Mouse (Mus musculus) lung, adult 18-20 months (tissue): ENCODE results near the gene 4930404N11Rik.

ENCODE experiments used
- DNase-seq, 2 experiments: peaks; one replicate each; pipeline ENCODE4 v3.0.0; 2022; ENCODE audit warnings: mixed read lengths in 2 of 2

Gene 4930404N11Rik

DNA sequence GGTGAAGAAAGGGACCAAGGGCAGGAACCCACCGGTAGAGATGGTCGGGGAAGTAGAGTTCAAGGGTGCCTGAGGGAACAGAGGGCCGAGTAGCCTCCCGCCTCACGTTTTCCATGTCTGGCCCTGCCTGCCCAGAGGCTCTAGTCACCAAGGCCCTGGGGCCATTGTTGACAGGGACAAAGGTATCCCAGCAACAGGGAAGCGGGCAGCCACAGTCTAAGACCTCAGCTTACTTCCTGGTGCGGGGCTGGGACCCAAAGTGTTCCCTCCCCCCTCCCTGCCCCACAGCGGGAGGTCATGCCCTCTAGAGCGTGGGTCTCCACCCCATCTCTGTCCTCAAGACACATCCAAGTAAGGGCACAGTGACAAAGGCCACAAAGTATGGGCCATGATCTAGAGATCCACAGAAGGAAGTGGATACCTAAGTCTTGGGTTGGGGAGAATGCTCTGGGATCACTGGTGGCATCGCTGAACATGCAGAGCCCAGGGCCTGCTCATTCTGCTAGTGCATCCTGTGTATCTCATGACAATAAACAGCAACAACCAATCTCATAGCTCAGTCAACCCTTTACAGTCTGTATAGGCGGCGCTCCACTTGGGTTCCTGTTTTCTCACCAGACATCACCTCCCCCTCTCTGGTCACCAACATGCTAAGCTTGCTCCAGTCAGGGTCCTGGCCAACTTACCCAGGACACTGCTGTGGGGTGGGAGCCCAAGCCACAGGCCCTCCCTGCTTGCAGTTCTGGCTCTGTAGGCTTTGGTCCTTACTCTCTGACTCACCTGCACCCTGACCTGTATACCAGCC is at the start of gene 4930404N11Rik:
Gene 4930404N11Rik, minus strand, starts transcription at position 145 of the 805 bp plus-strand sequence.
- peak; percentile 57 to 65 for DNase-seq

DNA sequence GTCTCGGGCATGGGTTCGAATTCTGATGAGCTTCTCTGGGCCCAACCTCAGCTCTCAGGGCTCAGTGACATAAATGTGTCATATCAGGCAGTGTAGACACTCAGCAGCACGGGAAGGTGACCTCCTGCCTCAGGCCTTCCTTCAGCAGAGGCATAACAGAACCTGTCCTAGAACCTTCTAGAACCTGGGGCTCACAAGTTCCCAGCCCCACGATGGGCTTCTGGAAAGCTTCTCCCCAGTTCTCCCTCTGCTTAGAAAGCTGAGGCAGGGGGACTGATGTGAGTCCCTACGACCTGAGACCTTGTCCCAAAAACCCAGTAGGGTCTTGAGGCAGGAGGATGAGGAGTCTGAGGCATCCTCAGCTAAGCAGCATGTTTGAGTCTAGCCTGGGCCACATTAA is 49.5 kb upstream of the 4930404N11Rik start:
- no peak for DNase-seq

DNA sequence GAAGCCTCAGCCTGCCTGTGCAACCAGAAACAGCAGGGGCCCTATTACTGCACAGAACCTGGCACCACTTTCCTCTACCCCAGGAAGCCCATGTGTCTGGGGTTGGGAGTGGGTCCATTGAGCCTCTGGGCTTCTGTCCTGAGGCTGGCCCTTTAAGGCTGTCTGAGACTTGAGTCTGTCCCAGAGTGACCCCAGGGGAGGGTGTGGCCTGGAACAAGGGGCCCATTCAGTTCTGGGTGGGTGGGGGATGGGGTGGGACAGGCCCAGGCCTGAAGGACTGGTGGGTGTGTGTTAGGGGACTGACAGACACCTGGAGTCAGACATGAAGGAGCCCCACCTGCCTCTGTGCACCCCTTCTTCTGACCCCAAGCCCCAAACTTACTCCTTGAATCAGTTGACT is 49.1 kb upstream of the 4930404N11Rik start:
- peak in 1 of 2 experiments; percentile 77 for DNase-seq

DNA sequence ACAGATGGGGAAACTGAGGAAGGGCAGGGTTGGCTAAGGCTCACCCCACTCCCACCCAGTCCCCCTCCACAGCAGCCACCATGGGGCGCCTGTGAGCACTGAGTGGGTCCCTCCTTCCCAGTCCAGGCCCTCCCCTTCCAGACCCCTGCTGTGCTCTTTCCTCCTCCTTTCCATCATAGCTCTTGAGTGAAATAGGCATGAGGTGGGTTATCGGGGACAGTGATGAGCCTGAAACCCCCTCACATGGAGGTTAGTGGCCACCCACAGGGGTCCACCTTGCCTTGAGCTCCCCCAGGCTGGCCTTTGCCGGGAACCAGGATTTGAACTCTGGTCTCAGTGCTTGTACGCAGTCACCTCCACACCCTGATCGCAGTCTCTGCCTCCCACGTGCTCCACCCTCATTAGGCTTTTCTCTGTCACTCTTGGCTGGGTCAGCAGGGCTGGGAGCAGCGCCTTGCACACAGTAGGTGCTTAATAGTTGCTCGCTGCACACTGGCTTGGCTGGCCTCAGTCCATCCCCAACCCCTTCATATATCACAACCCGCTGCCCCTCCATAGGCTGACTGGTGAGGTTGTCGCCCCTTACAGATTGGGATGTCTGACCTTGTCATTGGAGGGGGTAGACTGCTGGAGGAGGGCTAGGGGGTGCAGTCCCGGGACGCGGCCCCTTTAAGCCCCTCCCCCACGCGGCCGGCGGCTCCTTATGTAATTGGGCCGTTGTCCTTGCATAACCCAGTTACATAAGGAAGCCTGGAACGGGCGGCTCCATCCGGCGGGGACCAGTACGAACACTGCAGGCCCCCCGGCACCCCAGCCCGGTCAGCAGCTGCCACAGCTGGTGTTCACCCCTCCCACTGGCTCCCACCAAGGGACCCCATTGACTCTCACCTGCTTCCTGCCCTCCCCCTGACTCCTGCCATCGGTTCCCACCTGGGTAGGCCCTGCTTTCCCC is 48.0 kb upstream of the 4930404N11Rik start:
- peak; percentile 89 to 94 for DNase-seq

DNA sequence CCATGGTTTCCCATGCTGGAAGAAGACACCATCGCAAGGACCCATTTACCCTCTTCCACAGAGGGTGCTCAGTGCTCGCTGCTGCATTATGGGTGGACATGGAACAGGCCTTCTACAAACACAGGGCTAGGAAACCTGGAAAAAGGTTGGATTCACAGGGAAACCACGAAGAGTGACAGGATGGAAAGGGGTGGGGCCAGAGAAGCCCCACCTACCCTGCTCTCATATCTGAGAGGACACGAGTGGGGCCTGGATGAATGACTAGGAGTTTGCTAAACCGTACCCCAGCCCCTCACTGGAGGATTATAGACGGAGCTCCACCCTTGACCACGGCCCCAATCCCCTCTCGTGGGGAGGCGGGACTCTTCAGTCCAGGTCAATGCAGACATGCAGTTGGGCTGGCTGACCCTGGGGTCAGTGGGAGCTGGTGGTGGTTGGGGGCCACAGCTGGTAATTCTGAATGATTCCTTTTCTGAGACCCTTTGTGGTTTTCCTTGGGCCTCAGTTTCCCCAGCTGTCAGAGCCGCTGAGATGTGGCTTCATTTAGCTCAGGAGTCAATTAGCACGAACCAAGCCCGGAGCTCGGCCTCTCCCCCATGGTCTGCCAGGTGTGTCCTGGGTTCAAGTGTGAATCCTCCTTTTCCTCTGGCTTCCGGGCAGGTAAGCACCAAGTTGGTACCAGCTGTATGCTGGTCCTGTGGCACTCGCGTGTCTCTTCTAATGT is 47.1 kb upstream of the 4930404N11Rik start:
- no peak for DNase-seq

DNA sequence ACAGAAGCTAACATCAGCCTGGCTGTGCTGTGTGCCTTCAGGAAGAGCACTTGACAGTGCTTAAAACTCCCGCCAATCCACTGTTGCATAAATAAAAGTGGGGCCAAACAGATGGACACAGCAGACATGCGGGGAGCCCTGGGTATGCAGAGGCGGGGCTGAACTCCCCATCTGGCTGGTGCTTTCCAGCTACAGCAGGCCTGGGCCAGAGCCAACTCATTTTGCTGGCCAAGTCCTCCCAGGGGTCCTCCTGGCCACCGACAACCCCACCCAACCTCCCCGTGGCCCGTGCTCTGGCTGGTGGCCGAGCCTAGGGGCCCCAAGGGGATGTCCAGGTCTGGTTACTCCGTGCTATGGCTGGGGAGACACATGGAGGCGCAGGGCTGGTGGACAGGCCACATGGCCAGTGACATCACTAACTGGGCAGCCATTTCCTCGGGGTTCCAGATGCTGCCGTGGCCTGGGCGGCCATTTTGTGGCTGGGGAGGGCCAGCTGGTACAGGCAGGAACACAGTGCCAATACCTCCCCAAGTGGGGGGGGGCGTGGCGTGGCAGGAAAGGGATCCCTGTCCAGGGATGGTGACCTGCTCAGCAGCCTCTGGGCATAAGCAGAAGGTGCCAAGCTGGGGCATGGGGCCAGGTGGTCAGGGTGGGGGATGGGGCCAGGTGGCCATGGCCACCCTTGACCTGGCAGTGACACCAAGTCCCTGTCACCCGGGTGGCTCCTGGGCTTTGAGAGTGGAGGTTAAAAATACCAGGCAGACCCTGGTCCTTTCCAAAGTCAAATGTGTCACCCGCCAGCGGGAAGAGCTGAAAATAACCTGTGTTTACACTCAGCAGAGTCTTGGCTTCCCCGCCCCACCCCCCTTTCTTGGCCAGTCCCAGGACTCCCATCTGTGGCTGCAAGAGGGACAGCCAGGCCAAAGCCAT is 46.1 kb upstream of the 4930404N11Rik start:
- peak; percentile 79 to 86 for DNase-seq

DNA sequence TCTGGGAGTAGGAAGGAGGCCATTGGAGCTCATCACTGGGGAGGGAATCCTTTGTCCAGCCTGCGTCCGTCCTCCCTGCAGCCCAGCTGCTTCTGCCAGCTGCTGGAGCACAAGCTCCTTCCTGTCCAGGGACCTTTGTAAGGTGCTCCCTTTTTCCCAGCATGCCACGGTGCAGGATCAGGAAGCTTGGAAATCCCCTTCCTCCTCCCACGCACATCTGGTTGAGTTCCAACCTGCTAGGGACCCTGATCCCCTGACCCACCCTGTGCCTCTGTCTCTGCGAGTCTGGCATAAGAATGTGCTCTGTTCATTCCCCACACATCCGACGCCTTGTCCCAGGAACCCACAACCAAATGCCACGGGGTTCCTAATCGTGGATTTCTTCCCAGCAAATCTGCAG is 45.4 kb upstream of the 4930404N11Rik start:
- no peak for DNase-seq

DNA sequence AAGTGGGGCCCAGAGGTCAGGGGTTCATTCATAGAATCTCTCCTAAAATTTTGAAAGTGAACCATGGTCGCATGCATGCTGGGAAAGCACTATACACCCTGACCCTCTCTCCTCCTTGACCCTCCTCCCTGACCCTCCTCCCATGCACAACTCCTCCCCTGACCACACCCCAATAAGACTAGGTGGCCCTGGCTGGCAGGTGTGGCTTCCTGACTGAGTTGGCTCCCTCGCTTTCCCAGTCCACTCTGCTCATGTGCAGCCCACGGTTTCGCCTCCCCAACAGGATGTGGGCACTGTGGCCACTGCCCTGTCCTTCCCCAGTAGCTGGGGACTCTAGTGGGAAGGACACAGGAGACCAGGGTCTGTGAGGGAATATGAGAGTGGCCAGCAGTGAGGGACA is 44.7 kb upstream of the 4930404N11Rik start:
- DNase-seq: peak; percentile 63 to 72

DNA sequence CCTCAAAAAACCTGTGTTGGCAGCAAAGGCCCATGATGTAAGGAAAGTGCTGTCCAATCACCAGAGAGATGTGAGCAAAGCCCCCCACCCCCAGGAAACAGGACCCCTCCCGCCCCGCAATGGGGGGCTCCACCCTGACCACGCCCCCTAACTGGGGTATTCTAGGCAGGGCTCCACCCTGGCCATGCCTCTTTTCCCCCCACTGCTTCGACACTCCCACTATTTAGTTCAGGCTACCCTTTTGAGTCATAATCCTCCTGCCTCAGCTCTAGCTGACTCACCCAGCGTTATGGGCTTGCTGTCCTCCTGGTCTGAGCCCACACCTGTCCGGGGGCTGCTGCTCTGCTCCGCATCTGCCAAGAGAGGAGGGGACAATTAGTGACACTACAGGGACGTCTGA is 43.7 kb upstream of the 4930404N11Rik start:
- DNase-seq: no peak

DNA sequence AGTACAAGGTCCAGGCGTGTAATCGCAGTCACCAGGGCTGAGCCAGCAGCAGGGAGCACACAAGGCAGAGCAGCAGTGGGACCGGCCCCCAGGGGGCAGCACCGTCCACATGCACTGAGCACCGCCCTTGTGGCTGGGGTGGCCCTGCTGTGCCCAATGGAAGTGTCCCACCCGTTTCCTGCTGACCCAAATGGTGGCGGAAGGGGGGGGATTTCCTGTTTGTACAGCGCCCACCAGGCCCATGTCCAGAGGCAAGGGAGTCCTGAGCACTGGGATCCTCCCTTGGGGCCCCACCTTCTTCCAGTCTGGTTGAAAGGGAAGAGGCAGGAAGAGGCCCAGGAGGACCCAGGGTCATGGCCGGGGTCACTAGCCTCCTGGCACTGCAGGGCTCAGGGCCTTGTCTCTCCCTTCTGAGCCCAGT is 43.3 kb upstream of the 4930404N11Rik start:
- peak; percentile 93 to 95 for DNase-seq

DNA sequence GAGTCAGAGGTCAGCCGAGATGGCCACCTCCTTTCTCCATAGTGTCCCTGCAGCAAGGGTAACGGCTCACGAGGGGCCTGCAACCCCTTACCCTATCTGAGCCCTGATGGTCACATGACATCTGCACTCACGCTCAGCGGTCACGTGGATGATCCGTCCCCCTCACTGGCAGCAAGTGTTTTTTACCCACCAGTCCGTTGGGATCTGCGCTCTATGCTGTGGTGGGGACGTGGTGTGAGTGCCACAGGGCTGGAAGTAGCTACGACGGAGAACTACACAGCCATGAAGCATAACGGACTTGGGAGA is 42.8 kb upstream of the 4930404N11Rik start:
- DNase-seq: no peak

DNA sequence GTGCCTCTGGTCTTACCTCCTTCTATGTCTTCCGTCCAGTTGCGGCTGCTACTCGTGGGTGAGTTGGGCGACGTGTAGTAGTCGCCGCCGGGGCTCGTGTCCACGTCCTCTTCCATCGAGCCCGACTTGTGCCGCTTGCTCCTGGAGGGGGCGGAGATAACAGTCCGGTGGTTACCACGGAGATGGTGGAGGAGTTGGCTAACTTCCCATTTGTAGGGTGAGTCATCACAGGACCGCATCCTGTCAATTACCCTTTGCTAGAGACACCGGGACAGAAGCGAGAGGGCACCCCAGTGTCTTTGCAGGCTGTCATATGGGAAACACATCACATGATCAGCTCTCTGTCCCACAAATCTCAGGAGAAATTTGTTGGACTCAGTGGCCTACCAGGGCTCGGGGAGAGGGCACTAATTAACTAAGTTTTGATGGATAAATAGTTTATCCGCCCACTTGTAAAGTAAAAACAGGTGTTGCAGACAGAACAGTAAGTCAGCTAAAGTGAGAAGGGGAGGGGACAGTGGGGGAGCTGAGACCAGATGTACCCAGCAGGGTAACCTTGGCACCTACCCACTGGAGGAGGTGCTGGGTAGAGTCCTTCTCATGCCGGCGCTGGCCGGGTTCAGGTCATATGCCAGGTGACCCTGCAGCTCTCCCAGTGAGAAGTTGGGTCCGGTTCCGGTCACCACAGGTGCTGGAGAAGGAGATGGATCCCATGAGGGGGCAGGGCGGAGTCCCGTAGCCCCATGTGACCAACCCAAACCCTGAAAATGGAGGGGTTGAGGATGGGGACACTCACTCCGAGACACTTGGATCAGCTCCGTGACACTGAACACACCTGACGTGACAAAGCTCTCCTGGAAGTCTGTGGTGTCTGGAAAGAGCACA is 42.2 kb upstream of the 4930404N11Rik start:
- DNase-seq: peak; percentile 91 to 94

DNA sequence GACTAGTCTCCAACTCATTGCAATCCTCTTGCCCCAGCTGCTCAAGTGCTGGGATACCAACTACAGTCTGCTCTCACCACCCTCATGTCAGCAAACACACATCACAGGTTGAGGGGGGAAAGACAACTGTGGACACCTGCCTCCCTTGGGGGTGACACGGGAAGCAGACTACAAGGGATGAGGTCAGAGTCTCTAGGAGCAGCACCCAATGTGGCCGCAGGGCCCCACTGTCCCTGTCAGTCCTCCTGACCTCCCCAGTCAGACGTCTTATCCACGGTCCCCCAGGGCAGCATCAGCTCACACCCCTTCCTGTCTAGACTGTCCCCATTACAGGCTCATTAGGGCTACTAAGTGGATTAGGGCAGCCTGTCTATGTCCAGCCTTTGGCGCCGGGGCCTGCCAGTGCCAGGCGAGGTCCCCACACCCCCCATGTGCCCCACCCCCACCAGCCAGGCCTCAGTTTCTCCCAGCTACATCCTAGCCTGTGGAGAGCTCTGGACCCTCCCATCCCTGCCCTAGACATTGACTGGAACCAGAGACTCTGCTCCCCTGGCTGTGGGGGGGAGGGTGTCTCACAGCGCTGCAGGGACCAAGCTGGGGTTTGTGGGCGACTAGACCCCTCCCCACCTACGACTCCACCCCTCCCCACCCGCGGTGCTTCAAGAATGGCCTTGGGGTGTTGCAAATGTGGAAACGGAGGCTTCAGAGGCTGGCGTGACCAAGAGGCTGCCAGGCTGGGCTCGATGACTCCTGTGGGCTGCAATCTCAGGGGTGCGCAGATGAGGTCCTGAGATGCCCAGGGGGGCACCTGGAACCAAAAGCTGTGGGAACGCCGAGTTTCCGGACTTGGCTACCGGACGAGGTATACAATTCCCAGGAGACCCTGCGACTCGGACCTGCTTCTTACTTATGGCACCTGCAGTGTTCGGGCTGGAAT is 41.2 kb upstream of the 4930404N11Rik start:
- DNase-seq: no peak

DNA sequence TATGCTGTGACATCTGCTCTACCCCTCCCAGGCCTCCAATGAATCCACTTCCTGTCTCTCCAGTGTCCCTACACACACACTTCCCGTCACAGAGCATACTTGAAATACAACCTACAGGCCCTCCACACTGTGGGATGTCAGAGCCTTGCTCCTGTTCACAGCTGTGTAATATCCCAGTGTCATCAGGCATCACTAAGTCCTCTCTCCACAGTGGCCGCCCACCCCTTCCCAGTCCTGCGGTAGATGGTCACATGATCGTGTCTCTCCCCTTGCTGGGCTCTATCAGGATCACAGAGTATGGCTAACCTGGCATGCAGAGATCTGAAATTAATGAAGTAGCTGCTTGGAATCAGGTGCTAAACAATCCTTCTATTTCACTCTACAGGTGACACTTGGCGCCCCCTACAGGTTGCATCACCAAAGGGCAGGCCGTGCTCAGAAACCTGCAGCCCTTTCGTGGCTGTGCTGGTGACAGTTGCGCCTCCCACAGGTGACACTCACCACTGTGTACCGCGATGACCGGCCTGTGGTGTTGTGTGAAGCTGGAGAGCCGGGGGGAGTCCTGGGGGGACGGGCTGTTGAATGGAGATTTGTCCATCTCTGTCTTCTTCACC is 40.1 kb upstream of the 4930404N11Rik start:
- peak in 1 of 2 experiments; percentile 74 for DNase-seq

DNA sequence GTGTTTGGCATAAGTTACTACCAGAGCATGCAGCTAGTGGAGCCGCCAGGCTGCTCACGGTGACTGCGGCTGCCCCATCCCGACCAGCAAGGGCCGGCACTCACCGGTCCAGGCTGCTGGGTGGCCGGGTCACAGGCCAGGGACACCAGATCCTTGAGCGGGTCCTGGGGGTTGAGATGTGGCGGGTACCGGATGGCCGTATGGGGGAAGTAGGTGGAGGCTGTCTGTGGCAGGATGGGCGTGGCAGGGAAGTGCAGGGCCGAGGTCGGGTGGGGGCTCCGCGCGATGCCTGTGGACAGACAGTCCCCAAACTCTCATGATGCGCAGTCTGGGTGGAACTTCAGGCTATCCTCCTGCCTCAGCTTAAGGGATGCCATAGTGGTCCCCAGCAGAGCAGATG is 39.1 kb upstream of the 4930404N11Rik start:
- DNase-seq: peak; percentile 73 to 75

DNA sequence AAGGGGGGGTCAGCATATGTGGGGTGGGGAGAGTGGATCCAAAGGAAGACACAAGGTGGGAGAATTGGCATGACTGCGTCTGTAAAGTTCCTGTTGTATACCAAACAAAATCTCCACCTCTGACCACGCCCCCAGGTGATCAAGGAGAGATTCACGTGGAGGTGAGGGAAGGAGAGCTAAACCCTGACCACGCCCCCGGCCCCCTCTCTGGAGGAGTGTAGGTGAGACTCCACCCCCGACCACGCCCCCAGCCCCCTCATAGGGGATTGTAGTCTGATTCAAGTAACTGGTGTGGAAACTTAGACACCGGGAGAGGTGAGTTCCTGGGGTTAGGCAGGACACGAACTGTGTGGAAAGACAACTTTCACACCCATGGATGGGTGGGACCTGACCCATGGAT is 38.5 kb upstream of the 4930404N11Rik start:
- no peak for DNase-seq

DNA sequence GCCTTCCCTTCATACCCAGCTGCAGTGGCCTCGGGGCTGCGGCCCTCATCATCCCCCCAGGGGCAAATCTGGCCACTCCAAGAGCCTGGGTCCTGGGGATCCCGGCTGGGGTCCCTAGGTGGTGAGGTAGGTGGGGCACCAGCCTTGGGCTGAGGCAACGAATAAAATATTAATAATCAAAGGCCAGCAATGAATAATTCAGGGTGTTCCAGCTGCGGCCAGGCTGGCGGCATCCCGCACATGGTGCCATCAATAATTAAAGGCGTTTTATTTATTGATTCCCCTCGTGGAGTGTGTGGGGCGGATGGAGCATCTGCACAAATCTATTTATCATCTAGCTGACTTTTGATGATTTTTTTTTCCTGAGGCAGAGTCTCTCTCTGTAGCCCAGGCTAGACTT is 37.9 kb upstream of the 4930404N11Rik start:
- DNase-seq: no peak

DNA sequence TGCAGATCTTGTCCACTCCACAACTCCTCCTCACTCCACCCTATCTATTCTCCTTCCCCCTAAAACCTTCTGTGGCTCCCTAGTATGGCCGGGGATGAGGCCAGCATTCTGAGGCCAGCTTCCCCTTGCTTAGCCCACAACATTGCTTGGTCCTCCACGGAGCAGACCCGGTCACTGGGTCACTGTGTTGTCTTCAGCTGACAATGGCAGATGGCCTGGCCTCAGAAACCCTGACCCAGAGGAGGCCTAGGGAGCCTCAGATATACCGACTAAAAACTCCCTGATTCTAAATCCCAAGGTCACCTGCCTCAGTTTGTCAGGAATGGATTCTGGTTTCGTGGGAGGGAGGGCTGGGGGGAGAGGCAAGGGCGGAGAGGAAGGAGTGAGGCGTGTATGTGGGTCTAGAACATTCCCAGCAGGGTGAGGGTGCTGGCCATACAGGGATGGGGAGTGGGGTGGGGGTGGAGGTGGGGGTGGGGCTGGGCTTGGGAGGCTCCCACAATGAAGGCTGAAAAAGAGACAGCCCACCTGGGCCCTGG is 36.7 kb upstream of the 4930404N11Rik start:
- DNase-seq: no peak
